Mouse (Mus musculus) frontal cortex, postnatal 10 days (tissue): ENCODE results near the gene Ripk1.
A peak's percentile ranks its signal among the peaks of the same experiment; 100 is the strongest.

Experiments used
- DNase-seq, 2 experiments: peaks; one replicate each; pipeline ENCODE4 v3.0.0; 2022; ENCODE audit warnings: low spot score in 2 of 2, mixed read lengths in 1 of 2

The Ripk1 gene

DNA sequence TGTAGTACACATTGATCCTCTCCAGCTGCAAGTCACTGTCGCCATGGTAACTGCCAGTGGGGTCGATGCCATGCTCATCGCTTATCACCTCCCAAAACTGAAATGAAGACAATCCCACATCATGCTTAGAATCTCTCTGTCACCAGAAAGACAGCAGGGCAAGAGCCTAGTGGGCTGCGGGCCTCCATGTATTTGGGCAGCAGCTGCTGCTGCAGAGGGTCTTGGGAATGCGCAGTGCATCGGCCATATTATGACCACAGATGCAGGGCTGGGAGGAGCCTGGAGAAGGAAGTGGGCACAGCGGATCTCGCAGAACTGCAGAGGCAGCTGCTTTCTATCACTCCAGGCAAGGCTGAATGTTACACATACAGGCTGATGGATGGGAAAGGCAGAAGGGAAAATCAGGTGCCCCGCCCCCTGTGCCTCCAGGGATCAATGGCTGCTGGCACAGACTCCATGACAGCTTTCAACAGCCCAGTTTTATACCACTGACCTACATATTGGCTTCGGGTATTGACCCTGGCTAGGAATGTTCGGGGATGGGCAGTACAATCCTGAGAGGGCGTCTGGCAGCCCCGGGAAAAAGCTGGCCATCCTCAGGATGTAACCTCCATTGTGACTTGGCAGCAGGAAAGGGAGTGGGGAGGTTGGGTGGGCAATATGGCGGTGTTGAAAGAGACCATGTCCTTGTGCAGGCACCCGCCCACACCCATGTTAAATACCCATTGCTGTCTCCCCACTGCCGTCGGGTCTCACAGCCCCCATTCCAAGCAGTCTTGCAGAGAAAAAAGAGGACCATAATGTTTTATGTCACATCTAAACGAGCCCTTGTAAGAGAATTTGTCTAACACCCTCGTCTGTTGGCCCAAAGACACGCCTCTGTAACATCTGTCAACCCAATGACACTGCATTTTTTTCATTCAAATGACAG, 74.7 kb downstream of the Ripk1 start:
- DNase-seq: peak in 1 of 2 experiments; percentile 47

GRCm38 (mm10) chr13:34077492-34078271, 75.5 kb downstream of the Ripk1 start, which contains the start of gene Tubb2a:
Gene Tubb2a (minus strand): TSS chr13:34078007.
- peak; percentile 89 to 94 for DNase-seq

DNA sequence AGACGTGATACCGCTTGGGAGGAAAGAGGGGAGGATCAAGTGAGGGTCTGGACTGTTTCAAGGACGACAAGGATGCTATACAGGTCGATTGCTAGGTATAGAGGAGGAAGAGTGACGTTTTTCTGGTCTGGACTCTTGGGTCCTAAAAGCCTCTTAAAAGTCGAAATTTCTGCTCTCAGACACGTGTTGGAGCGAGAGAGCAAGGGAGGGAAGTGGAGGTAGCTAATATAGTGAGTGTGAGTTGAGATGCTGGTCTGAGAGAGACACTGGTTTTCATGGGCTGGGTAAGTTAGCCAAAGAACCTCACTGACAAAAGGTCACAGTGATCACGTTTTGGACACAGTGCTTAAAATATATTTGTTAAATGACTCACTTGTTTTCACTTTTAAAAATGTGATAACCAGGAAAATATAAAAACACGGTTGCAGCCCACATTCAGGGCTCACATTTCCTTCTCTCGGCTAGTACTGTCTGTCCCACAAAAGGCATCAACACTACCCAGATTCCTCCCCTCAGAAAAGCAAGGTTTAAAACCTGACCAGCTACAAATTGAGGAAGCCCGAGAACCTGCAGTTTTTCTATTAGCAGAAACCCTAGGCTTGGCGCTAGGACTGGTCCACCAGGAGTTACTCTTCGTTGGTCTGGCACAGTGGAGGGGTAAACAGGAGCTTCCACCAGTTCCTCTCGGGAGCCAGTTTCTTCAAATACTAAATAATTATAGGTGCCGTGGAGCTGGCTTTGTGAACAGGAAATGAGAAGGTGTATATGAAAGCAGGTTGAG, 76.5 kb downstream of the Ripk1 start:
- DNase-seq: no peak

DNA sequence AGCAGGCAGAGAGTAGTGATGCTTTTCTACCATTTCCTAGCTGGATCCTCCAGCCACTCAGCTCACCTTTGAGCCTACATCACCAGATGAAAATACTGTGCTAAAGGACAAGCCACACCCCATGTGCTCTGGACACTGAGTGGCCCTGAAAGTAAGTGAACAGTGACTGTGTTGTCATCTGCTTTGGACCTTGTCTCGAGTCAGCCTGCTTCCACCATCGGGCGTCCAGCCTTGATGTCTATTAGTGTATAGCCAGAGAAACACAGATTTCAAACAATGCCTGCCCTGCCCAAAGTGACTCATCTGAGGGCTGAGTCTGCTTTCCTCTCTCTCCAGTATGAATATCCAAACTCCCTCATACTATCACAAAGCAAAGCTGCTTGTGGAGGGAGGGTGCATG, 77.6 kb downstream of the Ripk1 start:
- no peak for DNase-seq

DNA sequence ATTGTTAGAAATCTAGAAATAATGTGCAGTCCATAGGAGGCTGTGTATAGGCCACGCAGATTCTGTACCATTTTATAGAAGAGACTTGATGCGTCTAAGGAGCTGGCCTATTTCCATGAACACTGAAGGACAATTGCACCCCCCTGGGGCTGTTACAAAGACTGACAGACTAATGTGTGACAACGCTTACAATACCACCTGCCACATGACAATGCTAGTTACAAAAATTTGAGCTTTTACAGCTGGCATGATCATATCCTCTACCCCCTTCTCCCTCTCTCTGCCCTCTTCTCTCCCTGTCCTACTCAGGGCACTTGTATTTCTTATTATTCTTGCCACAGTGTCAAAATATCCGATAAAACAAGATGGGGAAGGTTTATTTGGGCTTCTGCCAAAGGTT, 79.8 kb downstream of the Ripk1 start:
- DNase-seq: no peak

DNA sequence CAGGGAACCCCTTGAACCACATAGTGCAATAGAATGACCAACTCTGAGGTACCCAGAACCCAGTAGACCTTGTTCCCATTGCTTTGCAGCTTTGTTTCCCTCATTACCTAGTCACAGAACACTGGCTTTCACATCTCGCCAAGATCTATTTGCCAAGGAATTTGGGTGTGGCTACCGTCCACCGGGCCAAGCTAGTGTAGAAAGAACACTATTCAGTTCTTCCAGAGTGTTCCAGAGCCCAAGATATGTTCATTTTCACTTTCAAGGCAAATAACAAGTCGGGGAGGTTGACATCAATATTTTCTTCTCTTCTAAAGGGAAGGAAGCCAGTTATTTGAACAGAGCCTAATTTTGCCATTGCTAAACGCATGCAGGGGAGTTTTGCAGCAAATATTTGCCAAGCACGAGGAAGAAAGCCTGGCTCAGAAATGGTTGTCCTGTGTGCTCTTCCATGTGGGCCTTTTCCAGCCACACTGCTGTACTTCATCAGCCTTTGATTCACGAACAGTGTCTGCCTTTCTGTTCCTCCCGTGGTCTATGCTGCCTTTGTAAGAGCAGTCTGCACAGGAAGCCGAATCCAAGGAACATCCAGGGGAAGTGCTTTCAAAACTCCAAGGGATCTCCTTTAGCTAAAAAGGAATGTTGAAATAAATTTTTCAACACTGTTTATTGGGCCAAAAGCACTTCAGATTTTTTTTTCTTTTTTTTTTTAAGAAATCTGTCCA, 82.0 kb downstream of the Ripk1 start:
- no peak for DNase-seq
